Mouse (Mus musculus): ENCODE measurements around the gene Tcp11l2. TPM values are rescaled to one million over a fixed set of nuclear protein-coding genes. Genes with fewer than 3 reads are reported as not detected.

Tcp11l2 gene
- polyA plus RNA-seq, 1 experiment from 2014 or later = 36.2 TPM

- Histone ChIP-seq H3K27me3 (ENCODE audit: control insufficient read depth, insufficient read depth, low read length) (no peaks in the 10 kb centered on the region), H3K9ac (ENCODE audit: low read length) (peak overlapping the region; percentile 18), H3K4me1 (ENCODE audit: control insufficient read depth in 2 of 2, insufficient read depth in 2 of 2, low read length in 2 of 2) (peaks cover 21 to 37% of the 10 kb centered on the region in 2 experiments), H3K9me3 (ENCODE audit: control insufficient read depth, low read length) (no peaks in the 10 kb centered on the region), H3K4me2 (ENCODE audit: low read length) (peak overlapping the region; percentile 50), H3K4me3 (ENCODE audit: control insufficient read depth in 1 of 2, insufficient read depth in 1 of 2, low read depth in 1 of 2, low read length in 2 of 2) (no peak overlapping the region), H3K27ac (replicated peaks in 1 of 2; ENCODE audit: control insufficient read depth in 1 of 2, insufficient read depth in 1 of 2, low read depth in 2 of 2, low read length in 2 of 2) (peak overlapping the region; percentile 71 to 89), H3K36me3 (ENCODE audit: control insufficient read depth, insufficient read depth, low read length) (peaks cover 19% of the 10 kb centered on the region; the same call in 1 of the 2 replicates)
- WGBS = 40% methylated on average over 3 of the region's 3 CpGs
- ATAC-seq (ENCODE audit: insufficient number of reproducible peaks, insufficient read depth, low FRiP score, low read depth) = peak; percentile 58; the same call in 1 of the 2 replicates
These were observed 31.9 kb downstream of the Tcp11l2 start for GRCm38 (mm10) chr10:84608361-84608760.

- no peak for ATAC-seq (ENCODE audit: insufficient number of reproducible peaks, insufficient read depth, low FRiP score, low read depth)
These were observed 33.9 kb downstream of the Tcp11l2 start for GRCm38 (mm10) chr10:84610324-84610723.

GRCm38 (mm10) chr10:84610783-84611182 lies 34.4 kb downstream of the Tcp11l2 start:
- H3K9ac ChIP-seq (ENCODE audit: low read length) = peak overlapping the region; percentile 18; the same call in 1 of the 2 replicates

More at GRCm38 (mm10) chr10:84610324-84610723, 33.9 kb downstream of the Tcp11l2 start:
- H3K27me3 ChIP-seq (ENCODE audit: control insufficient read depth, insufficient read depth, low read length) = no peaks in the 10 kb centered on the region
- no peaks in the 10 kb centered on the region for H3K9me3 ChIP-seq (ENCODE audit: control insufficient read depth, low read length)
- peak overlapping the region; percentile 18; the same call in 1 of the 2 replicates for H3K9ac ChIP-seq (ENCODE audit: low read length)
- H3K27ac ChIP-seq (replicated peaks in 1 of 2; ENCODE audit: control insufficient read depth in 1 of 2, insufficient read depth in 1 of 2, low read depth in 2 of 2, low read length in 2 of 2) = peak overlapping the region; percentile 76 to 89
- no peak overlapping the region; the same call in 1 of the 2 replicates for H3K4me2 ChIP-seq (ENCODE audit: low read length)
- WGBS = 12% methylated on average over 4 of the region's 4 CpGs
- no peak overlapping the region for H3K4me3 ChIP-seq (ENCODE audit: control insufficient read depth in 1 of 2, insufficient read depth in 1 of 2, low read depth in 1 of 2, low read length in 2 of 2)
- H3K4me1 ChIP-seq (ENCODE audit: control insufficient read depth in 2 of 2, insufficient read depth in 2 of 2, low read length in 2 of 2) = peaks cover 21 to 37% of the 10 kb centered on the region in 2 experiments
- H3K36me3 ChIP-seq (ENCODE audit: control insufficient read depth, insufficient read depth, low read length) = peaks cover 19% of the 10 kb centered on the region

GRCm38 (mm10) chr10:84611664-84612063 lies 35.2 kb downstream of the Tcp11l2 start:
- peaks cover 21 to 37% of the 10 kb centered on the region in 2 experiments for H3K4me1 ChIP-seq (ENCODE audit: control insufficient read depth in 2 of 2, insufficient read depth in 2 of 2, low read length in 2 of 2)
- no peaks in the 10 kb centered on the region for H3K27me3 ChIP-seq (ENCODE audit: control insufficient read depth, insufficient read depth, low read length)
- no peak for ATAC-seq (ENCODE audit: insufficient number of reproducible peaks, insufficient read depth, low FRiP score, low read depth)
- no peaks in the 10 kb centered on the region for H3K9me3 ChIP-seq (ENCODE audit: control insufficient read depth, low read length)
- no peak overlapping the region for H3K9ac ChIP-seq (ENCODE audit: low read length)
- H3K27ac ChIP-seq (replicated peaks in 1 of 2; ENCODE audit: control insufficient read depth in 1 of 2, insufficient read depth in 1 of 2, low read depth in 2 of 2, low read length in 2 of 2) = peak overlapping the region; percentile 65 to 89
- H3K4me3 ChIP-seq (ENCODE audit: control insufficient read depth in 1 of 2, insufficient read depth in 1 of 2, low read depth in 1 of 2, low read length in 2 of 2) = no peak overlapping the region
- peak overlapping the region; percentile 22; the same call in 1 of the 2 replicates for H3K4me2 ChIP-seq (ENCODE audit: low read length)
- peaks cover 12% of the 10 kb centered on the region for H3K36me3 ChIP-seq (ENCODE audit: control insufficient read depth, insufficient read depth, low read length)
- 17% methylated on average over 3 of the region's 3 CpGs for WGBS

More at GRCm38 (mm10) chr10:84610783-84611182, 34.4 kb downstream of the Tcp11l2 start:
- no peak overlapping the region for H3K4me3 ChIP-seq (ENCODE audit: control insufficient read depth in 1 of 2, insufficient read depth in 1 of 2, low read depth in 1 of 2, low read length in 2 of 2)
- peak overlapping the region; percentile 76 to 89 for H3K27ac ChIP-seq (replicated peaks in 1 of 2; ENCODE audit: control insufficient read depth in 1 of 2, insufficient read depth in 1 of 2, low read depth in 2 of 2, low read length in 2 of 2)
- H3K36me3 ChIP-seq (ENCODE audit: control insufficient read depth, insufficient read depth, low read length) = peaks cover 15% of the 10 kb centered on the region
- H3K9me3 ChIP-seq (ENCODE audit: control insufficient read depth, low read length) = no peaks in the 10 kb centered on the region
- peaks cover 21 to 37% of the 10 kb centered on the region in 2 experiments for H3K4me1 ChIP-seq (ENCODE audit: control insufficient read depth in 2 of 2, insufficient read depth in 2 of 2, low read length in 2 of 2)
- WGBS = 52% methylated on average over 3 of the region's 3 CpGs
- H3K4me2 ChIP-seq (ENCODE audit: low read length) = no peak overlapping the region; the same call in 1 of the 2 replicates
- ATAC-seq (ENCODE audit: insufficient number of reproducible peaks, insufficient read depth, low FRiP score, low read depth) = no peak
- no peaks in the 10 kb centered on the region for H3K27me3 ChIP-seq (ENCODE audit: control insufficient read depth, insufficient read depth, low read length)

GRCm38 (mm10) chr10:84612281-84612680 lies 35.9 kb downstream of the Tcp11l2 start:
- H3K4me3 ChIP-seq (ENCODE audit: control insufficient read depth in 1 of 2, insufficient read depth in 1 of 2, low read depth in 1 of 2, low read length in 2 of 2) = no peak overlapping the region
- peak overlapping the region; percentile 65 to 89 for H3K27ac ChIP-seq (replicated peaks in 1 of 2; ENCODE audit: control insufficient read depth in 1 of 2, insufficient read depth in 1 of 2, low read depth in 2 of 2, low read length in 2 of 2)
- WGBS = 74% methylated on average over 2 of the region's 2 CpGs
- no peak overlapping the region for H3K9ac ChIP-seq (ENCODE audit: low read length)
- H3K4me1 ChIP-seq (ENCODE audit: control insufficient read depth in 2 of 2, insufficient read depth in 2 of 2, low read length in 2 of 2) = peaks cover 21 to 37% of the 10 kb centered on the region in 2 experiments
- H3K36me3 ChIP-seq (ENCODE audit: control insufficient read depth, insufficient read depth, low read length) = peaks cover 11% of the 10 kb centered on the region
- ATAC-seq (ENCODE audit: insufficient number of reproducible peaks, insufficient read depth, low FRiP score, low read depth) = no peak
- no peaks in the 10 kb centered on the region for H3K27me3 ChIP-seq (ENCODE audit: control insufficient read depth, insufficient read depth, low read length)
- H3K9me3 ChIP-seq (ENCODE audit: control insufficient read depth, low read length) = no peaks in the 10 kb centered on the region
- H3K4me2 ChIP-seq (ENCODE audit: low read length) = no peak overlapping the region

GRCm38 (mm10) chr10:84613366-84613765 lies 36.9 kb downstream of the Tcp11l2 start:
- Histone ChIP-seq H3K27ac (replicated peaks in 1 of 2; ENCODE audit: control insufficient read depth in 1 of 2, insufficient read depth in 1 of 2, low read depth in 2 of 2, low read length in 2 of 2) (no peak overlapping the region), H3K4me1 (ENCODE audit: control insufficient read depth in 2 of 2, insufficient read depth in 2 of 2, low read length in 2 of 2) (peaks cover 21 to 37% of the 10 kb centered on the region in 2 experiments), H3K9me3 (ENCODE audit: control insufficient read depth, low read length) (no peaks in the 10 kb centered on the region), H3K36me3 (ENCODE audit: control insufficient read depth, insufficient read depth, low read length) (peaks cover 10% of the 10 kb centered on the region), H3K9ac (ENCODE audit: low read length) (no peak overlapping the region), H3K27me3 (ENCODE audit: control insufficient read depth, insufficient read depth, low read length) (no peaks in the 10 kb centered on the region), H3K4me3 (ENCODE audit: control insufficient read depth in 1 of 2, insufficient read depth in 1 of 2, low read depth in 1 of 2, low read length in 2 of 2) (no peak overlapping the region), H3K4me2 (ENCODE audit: low read length) (no peak overlapping the region)
- 70% methylated on average over 8 of the region's 8 CpGs for WGBS
- no peak for ATAC-seq (ENCODE audit: insufficient number of reproducible peaks, insufficient read depth, low FRiP score, low read depth)

- Histone ChIP-seq H3K9ac (ENCODE audit: low read length) (no peak overlapping the region), H3K27me3 (ENCODE audit: control insufficient read depth, insufficient read depth, low read length) (no peaks in the 10 kb centered on the region), H3K4me2 (ENCODE audit: low read length) (no peak overlapping the region), H3K27ac (replicated peaks in 1 of 2; ENCODE audit: control insufficient read depth in 1 of 2, insufficient read depth in 1 of 2, low read depth in 2 of 2, low read length in 2 of 2) (no peak overlapping the region; a peak in 2 of 4 replicates), H3K4me3 (ENCODE audit: control insufficient read depth in 1 of 2, insufficient read depth in 1 of 2, low read depth in 1 of 2, low read length in 2 of 2) (no peak overlapping the region), H3K36me3 (ENCODE audit: control insufficient read depth, insufficient read depth, low read length) (peaks cover 10% of the 10 kb centered on the region), H3K4me1 (ENCODE audit: control insufficient read depth in 2 of 2, insufficient read depth in 2 of 2, low read length in 2 of 2) (peaks cover 15 to 28% of the 10 kb centered on the region in 2 experiments), H3K9me3 (ENCODE audit: control insufficient read depth, low read length) (no peaks in the 10 kb centered on the region)
- WGBS = 65% methylated on average over 3 of the region's 3 CpGs
- no peak for ATAC-seq (ENCODE audit: insufficient number of reproducible peaks, insufficient read depth, low FRiP score, low read depth)
These were observed 38.6 kb downstream of the Tcp11l2 start for GRCm38 (mm10) chr10:84615076-84615475.
